Mouse (Mus musculus) myocyte (in vitro differentiated cells): Measurements from ENCODE around the gene E030030I06Rik. TPM values are rescaled to one million over a fixed set of nuclear protein-coding genes. Genes with fewer than 3 reads are reported as not detected.
A peak's percentile ranks its signal among the peaks of the same experiment; 100 is the strongest.
"Not testable (repeated sequence)": the region's sequence is repeated elsewhere in the genome, so short reads cannot be mapped to it uniquely, and the experiment has no call there.

Source experiments
- H3K27me3 ChIP-seq: one replicate; pipeline ENCODE4 v1.6.1; 2011; ENCODE audit not compliant: control insufficient read depth, insufficient read depth, insufficient read length
- H3K36me3 ChIP-seq: one replicate; pipeline ENCODE4 v1.6.1; 2011; ENCODE audit not compliant: control insufficient read depth, insufficient read depth
- H3K4me2 ChIP-seq: one replicate; pipeline ENCODE4 v1.6.1; 2011; ENCODE audit warnings: low read depth, control low read depth
- H3K4me3 ChIP-seq: one replicate; pipeline ENCODE4 v1.5.1; 2011; ENCODE audit warnings: mild to moderate bottlenecking, control low read depth, moderate library complexity
- H3K79me2 ChIP-seq: one replicate; pipeline ENCODE4 v1.6.1; 2011; ENCODE audit not compliant: control insufficient read depth, insufficient read depth
- H3ac ChIP-seq: one replicate; pipeline ENCODE4 v1.6.1; 2011; ENCODE audit not compliant: control insufficient read depth, insufficient read length
- CEBPB ChIP-seq: IDR thresholded peaks from 2 replicates; pipeline ENCODE4 v1.6.1; 2011; ENCODE audit warnings: mild to moderate bottlenecking, moderate library complexity; ENCODE audit not compliant: poor library complexity, insufficient read depth, severe bottlenecking
- MAX ChIP-seq: IDR thresholded peaks from one replicate; pipeline ENCODE4 v1.6.1; 2011; ENCODE audit warnings: low read depth, mild to moderate bottlenecking, control low read depth
- polyA plus RNA-seq: library from polyadenylated mRNA; unstranded; fragments of >200 nt; fragmentation: generic; extraction: Trizol; gene quantifications from one replicate; pipeline ENCODE4 v1.2.1, GENCODE M21; 2012; ENCODE audit warnings: missing spikeins

E030030I06Rik gene
- polyA plus RNA-seq: 5.8 TPM

- Histone ChIP-seq H3K4me2 (peak within 1 kb of the TSS; percentile 88), H3K27me3 (peaks cover 26% of the 10 kb centered on the region), H3ac (peak within 1 kb of the TSS; percentile 6), H3K79me2 (peaks cover 6% of the 10 kb centered on the region), H3K36me3 (no peaks in the 10 kb centered on the region), H3K4me3 (peak within 1 kb of the TSS; percentile 92)
- TF ChIP-seq MAX: no peak
Observed at GRCm38 (mm10) chr10:22149073-22149690, at the start of gene E030030I06Rik. Gene E030030I06Rik, minus strand, starts transcription at chr10:22149270.

- not testable (repeated sequence) for H3ac ChIP-seq, H3K36me3 ChIP-seq, H3K27me3 ChIP-seq, H3K4me2 ChIP-seq, H3K79me2 ChIP-seq, H3K4me3 ChIP-seq
Observed at GRCm38 (mm10) chr10:22191035-22191434, 42.0 kb upstream of the E030030I06Rik start.

GRCm38 (mm10) chr10:22176515-22176914, 27.4 kb upstream of the E030030I06Rik start:
- not testable (repeated sequence) for H3K4me2 ChIP-seq, H3K4me3 ChIP-seq, H3K36me3 ChIP-seq, H3K79me2 ChIP-seq, H3K27me3 ChIP-seq, H3ac ChIP-seq

GRCm38 (mm10) chr10:22174190-22174487, 25.1 kb upstream of the E030030I06Rik start:
- H3K36me3 ChIP-seq: not testable (repeated sequence)

GRCm38 (mm10) chr10:22173335-22174189, 24.5 kb upstream of the E030030I06Rik start:
- H3K27me3 ChIP-seq, H3ac ChIP-seq, H3K4me2 ChIP-seq, H3K36me3 ChIP-seq, H3K4me3 ChIP-seq, H3K79me2 ChIP-seq: not testable (repeated sequence)

More at GRCm38 (mm10) chr10:22174190-22174487, 25.1 kb upstream of the E030030I06Rik start:
- H3K79me2 ChIP-seq, H3K4me2 ChIP-seq, H3ac ChIP-seq, H3K4me3 ChIP-seq, H3K27me3 ChIP-seq: not testable (repeated sequence)

- H3K4me3 ChIP-seq, H3K36me3 ChIP-seq, H3K79me2 ChIP-seq, H3K4me2 ChIP-seq, H3K27me3 ChIP-seq, H3ac ChIP-seq: not testable (repeated sequence)
Observed at GRCm38 (mm10) chr10:22172431-22173334, 23.6 kb upstream of the E030030I06Rik start.

GRCm38 (mm10) chr10:22169116-22169515, 20.0 kb upstream of the E030030I06Rik start:
- H3K4me3 ChIP-seq, H3ac ChIP-seq, H3K27me3 ChIP-seq, H3K79me2 ChIP-seq, H3K36me3 ChIP-seq: not testable (repeated sequence)
- H3K4me2 ChIP-seq: peak overlapping the region; percentile 38

GRCm38 (mm10) chr10:22167061-22167460, 18.0 kb upstream of the E030030I06Rik start:
- H3K36me3 ChIP-seq, H3K4me3 ChIP-seq, H3K27me3 ChIP-seq, H3K4me2 ChIP-seq, H3K79me2 ChIP-seq, H3ac ChIP-seq: not testable (repeated sequence)

- H3ac ChIP-seq, H3K79me2 ChIP-seq, H3K36me3 ChIP-seq, H3K4me2 ChIP-seq, H3K27me3 ChIP-seq, H3K4me3 ChIP-seq: not testable (repeated sequence)
- peak; percentile 49; the same call in 1 of the 2 replicates for TF ChIP-seq CEBPB
Observed at GRCm38 (mm10) chr10:22166025-22166424, 17.0 kb upstream of the E030030I06Rik start.

GRCm38 (mm10) chr10:22165328-22166003, 16.4 kb upstream of the E030030I06Rik start:
- H3K4me3 ChIP-seq, H3K4me2 ChIP-seq, H3K36me3 ChIP-seq, H3ac ChIP-seq, H3K79me2 ChIP-seq, H3K27me3 ChIP-seq: not testable (repeated sequence)

- H3K36me3 ChIP-seq, H3ac ChIP-seq, H3K27me3 ChIP-seq, H3K4me3 ChIP-seq, H3K79me2 ChIP-seq: not testable (repeated sequence)
- peak overlapping the region; percentile 60 for H3K4me2 ChIP-seq
Observed at GRCm38 (mm10) chr10:22163705-22164583, 14.9 kb upstream of the E030030I06Rik start.
